Mouse (Mus musculus): Measurements from ENCODE around the gene 4931409K22Rik.
"Not testable (repeated sequence)": the region's sequence is repeated elsewhere in the genome, so short reads cannot be mapped to it uniquely, and the experiment has no call there.

The 4931409K22Rik gene

DNA sequence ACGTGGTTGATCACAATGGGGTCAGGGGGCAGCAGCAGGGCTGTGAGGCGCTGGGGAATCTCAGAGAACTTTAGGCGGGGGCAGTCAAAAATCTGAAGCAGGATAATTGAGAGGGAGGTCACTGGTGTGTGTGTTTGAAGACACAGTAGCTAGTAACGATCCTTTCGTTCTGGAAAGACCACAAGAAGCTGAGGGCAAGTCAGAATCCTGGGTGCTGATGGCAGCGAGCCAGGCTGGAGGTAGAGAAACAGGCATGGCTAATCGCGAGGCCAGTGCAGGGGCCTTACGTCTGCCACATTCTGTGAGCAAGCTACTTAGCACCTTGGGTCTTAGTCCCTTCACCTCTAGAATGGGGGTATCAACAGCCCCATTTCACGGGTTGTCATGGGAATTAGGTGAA, 37.3 kb upstream of the 4931409K22Rik start:
- DNase-seq (ENCODE audit: low read depth, low spot score), result no peak

DNA sequence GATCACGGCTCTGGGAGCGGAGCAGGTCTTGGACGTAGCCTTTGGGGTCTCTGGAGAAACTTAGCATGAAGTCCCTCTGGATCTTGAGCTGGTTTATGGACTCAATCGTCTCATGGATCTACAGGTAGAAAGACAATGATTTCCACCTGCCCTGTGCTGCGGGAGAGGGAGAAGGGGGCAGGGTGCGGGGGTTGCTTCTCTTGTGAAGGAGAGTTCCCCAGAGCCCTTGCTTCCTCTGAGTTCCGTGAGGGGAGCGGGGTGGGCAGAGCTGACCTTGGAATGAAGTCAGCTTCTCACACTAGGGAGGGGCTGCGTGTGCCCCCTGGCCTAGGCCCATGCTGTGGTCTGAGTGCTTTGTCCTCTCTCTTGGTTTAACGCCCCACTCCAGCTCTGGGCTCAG, 36.6 kb upstream of the 4931409K22Rik start:
- no peak for DNase-seq (ENCODE audit: low read depth, low spot score)

DNA sequence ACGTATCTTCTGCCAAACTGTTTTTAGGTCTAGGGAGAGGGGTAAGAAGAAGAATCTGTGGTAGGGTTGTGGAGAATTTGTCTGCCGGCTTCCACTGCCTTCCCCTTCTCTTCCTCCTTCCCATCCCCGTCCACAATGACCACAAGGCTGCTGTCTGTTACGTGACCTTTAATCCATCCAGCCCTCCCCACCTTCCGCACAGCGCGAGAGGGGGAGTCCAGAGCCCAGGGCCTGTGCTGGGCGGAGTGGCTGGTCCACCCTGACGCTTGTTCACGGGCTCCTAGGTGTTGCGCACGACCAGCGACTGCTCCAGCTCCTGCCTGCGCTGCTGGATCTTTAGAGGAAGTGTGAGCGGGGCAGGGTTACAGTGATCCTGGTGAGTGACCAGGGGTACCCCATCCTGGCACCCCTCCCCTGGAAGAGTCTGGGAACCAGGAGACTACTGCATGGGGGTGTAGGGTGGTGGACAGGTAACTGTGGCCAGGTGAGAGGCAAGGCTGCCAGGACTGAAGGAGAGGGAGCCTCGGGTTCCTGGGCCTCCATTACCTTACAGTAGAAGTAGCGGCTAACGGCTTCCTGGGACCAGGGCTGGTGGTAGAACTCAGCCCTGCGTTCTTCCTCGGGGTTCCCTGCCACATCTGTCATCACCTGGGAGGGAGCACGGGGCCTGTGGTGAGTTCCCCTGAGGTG, 36.0 kb upstream of the 4931409K22Rik start:
- no peak for DNase-seq (ENCODE audit: low read depth, low spot score)

DNA sequence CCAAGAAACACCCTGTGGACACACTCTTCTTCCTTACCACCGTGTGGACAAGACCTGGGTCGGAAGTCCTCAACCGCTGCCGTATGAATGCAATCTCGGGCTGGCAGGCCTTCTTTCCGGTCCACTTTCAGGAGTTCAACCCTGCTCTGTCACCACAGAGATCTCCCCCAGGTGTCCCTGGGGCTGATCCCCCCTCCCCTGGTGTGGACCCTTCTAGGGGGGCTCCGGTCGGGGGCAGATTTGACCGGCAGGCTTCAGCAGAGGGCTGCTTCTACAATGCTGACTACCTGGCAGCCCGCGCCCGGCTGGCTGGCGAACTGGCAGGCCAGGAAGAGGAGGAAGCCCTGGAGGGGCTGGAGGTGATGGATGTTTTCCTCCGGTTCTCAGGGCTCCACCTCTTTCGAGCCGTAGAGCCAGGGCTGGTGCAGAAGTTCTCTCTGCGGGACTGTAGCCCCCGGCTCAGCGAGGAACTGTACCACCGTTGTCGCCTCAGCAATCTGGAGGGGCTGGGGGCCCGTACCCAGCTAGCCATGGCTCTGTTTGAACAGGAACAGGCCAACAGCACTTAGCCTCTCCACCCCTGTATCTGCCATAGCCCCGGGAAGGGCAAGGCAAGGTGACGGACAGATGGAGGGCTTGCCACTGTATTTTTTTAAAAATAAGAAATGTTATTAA, 35.3 kb upstream of the 4931409K22Rik start:
- no peak for DNase-seq (ENCODE audit: low read depth, low spot score)

DNA sequence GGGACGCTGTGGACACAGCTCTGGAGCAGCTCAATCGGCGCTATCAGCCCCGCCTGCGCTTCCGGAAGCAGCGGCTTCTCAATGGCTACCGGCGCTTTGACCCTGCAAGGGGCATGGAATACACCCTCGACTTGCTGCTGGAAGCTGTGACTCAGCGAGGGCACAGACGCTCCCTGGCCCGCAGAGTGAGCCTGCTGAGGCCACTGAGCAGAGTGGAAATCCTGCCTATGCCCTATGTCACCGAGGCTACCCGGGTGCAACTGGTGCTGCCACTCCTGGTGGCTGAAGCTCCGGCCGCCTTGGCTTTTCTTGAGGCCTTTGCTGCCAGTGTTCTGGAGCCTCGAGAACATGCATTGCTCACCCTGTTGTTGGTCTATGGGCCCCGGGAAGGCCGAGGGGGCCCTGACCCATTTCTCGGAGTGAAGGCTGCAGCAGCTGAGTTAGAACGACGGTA, 34.7 kb upstream of the 4931409K22Rik start:
- no peak for DNase-seq (ENCODE audit: low read depth, low spot score)

DNA sequence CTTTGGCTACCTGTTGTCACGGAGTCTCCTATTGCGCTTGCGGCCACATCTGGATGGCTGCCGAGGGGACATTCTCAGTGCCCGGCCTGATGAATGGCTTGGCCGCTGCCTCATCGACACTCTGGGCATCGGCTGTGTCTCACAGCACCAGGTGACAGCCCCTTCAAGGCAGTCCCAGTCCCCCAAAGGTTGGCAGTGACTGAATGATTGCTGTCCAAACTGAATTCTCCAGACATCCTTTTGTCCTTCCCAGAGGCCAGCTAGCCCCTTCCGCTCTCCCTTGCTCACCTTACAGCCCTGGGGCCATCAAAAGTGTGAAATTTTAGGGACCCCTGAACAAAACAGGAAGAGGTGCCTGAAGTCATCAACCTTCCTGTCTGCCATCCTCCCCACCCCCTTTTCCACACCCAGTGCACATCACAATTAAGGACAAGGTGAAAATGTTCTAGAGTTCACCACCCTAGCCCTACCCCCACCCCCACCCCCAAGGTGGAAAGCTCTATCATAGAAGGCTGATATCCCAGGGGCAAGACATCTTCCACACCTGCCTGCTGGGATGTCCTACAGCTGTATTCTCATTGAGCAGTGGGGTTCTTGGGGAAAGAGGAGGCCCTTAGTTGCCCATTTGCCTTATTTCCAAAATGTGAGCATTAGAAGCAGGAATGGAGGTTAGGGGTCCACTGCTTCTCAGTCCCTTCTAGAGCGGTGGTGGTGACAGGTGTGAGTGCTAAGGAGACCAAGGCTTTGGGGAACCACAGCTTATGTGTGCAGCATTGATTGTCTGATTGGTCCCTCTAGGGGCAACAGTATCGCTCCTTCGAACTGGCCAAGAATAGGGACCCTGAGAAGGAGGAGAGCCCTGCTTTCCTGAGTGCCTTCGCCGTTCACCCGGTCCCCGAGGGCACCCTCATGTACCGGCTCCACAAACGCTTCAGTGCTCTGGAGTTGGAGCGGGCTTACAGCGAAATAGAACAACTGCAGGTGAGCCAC, 33.2 kb upstream of the 4931409K22Rik start:
- DNase-seq (ENCODE audit: low read depth, low spot score), result no peak

DNA sequence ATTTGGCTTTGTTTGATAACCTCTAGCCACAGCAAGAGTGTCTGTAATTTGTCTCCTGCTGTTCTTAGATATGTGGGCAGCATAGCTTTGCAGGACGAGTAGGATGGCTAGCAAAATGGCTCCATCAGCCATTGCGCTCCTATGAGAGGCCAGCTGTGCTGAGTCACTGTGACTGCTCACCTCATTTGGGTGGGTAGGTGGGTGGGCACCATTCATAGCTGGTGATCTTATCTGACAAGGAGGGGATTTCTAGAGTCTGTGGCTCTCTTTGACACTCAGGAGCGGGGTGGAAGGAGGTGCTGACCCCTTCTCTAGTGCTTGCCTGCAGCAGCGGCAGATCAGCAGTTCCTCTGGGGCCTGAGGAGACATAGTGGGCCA, 30.6 kb upstream of the 4931409K22Rik start:
- peak; percentile 49 for DNase-seq (ENCODE audit: low read depth, low spot score)

DNA sequence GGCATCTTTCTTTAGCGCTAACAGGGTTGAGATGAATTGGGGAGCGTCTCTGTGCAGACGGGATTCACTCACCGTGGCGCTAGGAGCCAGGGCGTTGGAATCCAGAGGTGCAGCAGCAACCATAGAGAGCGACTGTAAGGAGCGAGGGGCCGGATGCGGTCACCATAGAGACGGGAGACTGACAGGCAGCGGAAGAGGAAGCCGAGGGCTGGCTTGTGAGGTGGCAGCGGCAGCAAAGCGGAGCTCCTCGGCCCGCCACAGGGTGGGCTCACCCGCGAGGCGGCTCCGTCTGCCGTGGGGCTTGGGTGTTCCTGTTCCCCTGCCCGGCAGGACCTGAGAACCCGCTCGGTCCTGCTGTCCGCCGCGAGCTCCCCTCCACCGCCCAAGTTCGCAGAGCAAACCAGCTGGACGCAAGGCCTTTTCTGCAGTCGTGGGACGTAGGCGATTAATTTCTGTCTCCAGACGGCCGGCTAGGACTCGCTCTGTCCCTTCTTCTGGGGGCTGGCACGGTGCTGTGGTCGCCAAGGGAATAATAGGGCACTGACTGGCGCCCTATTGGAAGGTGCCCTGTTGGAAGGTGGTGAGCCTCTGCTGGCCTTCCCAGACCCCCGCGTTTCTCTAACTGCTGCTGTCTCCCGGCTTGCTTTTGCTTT, 30.1 kb upstream of the 4931409K22Rik start, which contains the start of gene Chpf2:
Gene Chpf2, plus strand, starts transcription at position 195 of the 653 bp plus-strand sequence.
- DNase-seq (ENCODE audit: low read depth, low spot score), result peak; percentile 86

DNA sequence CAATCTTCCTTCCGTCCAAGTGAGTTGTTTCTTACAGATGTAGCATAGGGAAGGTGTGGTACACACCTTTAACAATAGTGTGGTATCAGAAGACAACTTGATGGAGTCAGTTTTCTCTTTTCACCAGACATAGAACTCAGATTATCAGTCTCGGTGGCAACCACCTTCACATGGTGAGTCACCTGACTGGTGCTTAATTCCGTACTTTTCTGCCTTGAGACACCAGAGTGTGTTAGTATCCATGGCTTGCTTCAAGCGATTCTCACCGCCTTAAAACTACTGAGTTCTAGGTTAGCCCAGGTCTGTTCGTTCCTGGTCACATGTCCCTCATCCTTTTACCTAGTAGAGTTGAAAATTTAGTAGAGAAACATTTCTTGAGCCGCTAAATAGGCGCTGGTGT, 29.5 kb upstream of the 4931409K22Rik start:
- no peak for DNase-seq (ENCODE audit: low read depth, low spot score)

DNA sequence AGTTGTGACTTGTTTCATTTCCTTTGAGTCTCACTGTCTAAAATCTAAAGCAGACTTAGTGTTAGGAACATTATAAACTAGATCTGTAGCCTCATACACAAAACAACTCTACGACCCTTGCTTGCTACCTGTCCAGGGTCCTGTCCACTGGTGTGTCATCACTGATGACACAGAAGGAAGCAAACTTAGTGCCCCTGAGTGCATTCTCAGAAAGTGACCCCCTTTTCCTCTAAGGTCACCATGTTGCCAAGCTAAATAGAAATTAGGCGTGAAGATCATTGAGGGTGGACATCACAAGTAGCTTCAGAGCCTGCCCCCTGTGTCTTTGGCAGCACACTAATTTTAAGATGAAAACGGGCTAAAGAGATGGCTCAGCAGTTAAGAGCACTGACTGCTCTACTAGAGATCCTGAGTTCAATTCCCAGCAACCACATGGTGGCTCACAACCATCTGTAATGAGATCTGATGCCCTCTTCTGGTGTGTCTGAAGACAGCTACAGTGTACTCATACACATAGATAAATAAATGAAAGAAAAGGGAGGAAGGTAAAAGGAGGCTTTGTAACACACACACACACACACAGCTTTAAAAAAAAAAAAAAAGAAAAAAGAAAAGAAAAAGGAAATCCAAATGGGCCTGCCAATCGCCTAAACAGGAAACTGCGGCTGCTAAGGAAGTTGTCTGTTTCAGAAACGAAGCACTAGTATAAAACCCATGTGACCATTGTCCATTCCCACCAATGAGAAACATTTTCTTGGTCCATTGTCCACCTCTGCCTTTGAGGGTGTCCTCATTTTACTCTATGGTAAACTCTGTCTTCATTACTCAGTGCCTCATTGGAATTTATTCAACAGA, 21.7 kb upstream of the 4931409K22Rik start:
- no peak for DNase-seq (ENCODE audit: low read depth, low spot score)

DNA sequence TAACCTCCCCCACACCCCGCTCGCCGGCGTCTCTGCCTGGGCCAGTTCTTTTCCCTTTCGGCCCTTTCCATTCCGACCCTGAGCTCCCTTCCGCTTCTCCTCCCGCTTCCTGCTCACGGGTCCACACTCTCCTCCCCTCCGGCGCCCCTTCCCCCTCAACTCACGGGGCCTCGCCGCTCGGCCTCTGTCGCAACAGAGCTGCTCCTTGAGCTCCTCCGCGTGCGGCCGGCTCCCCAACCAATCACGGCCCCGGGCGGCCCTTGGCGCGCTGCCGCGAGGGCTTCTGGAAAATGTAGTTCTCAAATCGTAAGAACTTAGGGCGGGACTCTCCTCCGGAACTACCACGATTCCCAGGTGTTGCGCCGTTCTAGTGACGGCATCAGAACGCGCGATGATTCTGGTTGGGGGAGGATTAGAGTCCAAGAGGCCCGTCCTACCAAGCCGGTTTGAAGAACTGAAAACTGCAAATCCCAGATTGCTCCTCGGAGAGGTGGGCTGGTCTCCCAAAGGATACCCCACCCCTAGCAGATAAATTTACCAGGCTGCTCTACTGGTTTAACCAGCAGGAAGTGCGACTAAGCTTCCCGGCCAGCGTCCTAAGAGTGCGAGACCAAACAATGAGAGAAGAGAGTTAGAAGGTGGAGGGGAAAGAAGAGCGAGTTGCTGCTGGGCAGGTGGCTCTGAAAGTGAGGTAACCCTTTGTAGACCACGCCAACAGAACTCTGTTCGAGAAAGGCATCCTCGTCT, 20.7 kb upstream of the 4931409K22Rik start, which contains the start of gene Abcf2:
Gene Abcf2, minus strand, starts transcription at position 285 of the 747 bp plus-strand sequence.
- peak; percentile 100 for DNase-seq (ENCODE audit: low read depth, low spot score)

DNA sequence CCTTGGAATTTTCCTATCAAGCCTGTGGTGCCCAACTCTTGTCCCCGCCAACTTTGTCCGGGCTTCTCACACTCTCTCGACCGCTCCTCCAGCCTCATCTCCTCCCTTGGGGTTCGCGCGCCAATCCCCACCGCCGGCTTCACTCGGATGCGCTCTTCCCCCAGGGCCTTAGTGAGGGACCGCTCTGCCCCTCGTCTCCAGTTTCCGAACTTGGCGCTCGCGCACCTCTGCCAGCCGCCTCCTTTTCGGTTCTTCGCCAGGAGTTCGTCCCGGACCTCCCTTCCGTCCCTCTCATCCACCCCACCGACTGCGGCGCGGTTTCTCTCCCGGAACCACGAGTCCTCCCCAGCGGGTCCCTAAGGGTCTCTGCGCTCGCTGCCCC, 20.2 kb upstream of the 4931409K22Rik start:
- no peak for DNase-seq (ENCODE audit: low read depth, low spot score)

DNA sequence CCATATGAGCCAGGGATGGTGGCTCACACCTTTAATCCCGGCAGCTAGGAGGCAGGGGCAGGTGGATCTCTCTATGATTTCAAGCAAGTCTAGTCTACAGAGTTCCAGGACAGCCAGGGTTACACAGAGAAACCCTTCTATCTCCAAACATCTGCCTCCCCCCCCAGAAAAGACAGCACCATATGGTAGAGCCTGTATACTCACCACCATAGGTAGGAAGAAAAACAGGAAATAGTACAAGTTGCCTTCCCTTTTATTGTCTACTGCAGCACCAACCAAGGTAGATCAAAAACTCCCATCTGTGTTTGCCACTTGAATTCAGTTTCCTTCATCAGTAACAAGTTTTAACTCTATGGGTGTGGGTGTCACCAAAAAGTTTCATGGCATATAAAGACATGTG, 19.3 kb upstream of the 4931409K22Rik start:
- DNase-seq (ENCODE audit: low read depth, low spot score), result peak; percentile 11

DNA sequence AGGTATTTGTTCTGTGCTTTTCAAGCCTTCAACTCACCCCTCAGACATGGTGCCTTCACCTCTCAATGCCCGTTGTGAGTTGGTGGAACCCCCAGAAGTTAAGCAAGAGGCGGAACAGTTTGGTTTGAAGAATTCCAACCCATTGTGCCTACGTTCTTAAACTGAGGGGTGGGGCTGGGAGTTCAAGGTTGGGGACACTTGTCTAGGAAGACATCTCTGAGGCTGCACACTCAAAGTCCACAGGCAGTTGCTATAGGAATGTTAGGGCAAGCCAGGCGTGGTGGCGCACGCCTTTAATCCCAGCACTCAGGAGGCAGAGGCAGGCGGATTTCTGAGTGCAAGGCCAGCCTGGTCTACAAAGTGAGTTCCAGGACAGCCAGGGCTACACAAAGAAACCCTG, 1.3 kb downstream of the 4931409K22Rik start:
- DNase-seq (ENCODE audit: low read depth, low spot score), result not testable (repeated sequence)

DNA sequence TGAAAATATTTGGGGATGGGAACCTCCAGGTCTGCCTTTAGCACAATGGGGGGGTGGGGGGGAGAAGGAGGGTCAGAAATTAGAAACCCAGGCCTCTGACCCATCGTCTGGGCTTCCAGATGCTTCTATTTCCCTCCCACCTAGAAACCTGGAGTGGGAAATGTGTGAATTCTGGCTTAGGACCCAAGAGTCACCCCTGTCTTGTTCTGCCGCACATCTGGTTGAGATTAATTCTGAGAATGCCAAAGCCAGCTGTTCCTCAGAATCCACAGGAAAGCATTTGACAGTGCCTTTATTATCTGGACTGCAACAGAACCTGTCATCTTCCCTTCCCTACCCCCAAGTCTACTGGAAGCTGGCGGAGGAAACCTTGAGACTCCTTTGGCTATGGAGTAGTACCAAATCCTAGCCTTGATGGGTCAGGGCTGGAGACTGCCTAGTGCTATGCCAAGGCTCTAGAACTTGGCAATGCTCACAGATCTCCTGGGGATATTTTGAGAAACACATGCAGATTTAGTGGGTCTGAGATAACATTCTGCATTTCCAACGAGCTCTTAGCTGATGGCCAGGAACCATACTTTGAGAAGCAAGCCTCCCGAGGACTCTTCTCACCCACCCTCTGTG, 2.9 kb downstream of the 4931409K22Rik start:
- no peak for DNase-seq (ENCODE audit: low read depth, low spot score)

DNA sequence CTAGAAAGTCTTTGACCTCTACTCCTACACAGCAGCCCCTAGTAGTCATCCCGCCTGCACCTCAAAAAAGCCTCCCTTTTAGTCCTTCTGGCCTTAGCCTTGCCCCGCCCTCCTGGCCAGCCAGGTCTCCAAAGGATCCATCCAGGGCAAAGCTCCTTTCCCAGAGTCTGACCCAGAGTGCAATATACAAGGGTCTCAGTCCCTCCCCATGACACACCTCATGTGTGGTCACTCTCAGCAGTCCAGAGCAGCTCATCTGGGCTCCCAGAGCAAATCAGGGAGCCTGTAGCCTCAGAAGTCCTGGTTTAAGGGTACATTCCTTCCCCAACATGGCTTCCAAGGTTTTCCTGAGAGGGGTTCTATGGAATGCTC, 5.3 kb downstream of the 4931409K22Rik start:
- no peak for DNase-seq (ENCODE audit: low read depth, low spot score)

DNA sequence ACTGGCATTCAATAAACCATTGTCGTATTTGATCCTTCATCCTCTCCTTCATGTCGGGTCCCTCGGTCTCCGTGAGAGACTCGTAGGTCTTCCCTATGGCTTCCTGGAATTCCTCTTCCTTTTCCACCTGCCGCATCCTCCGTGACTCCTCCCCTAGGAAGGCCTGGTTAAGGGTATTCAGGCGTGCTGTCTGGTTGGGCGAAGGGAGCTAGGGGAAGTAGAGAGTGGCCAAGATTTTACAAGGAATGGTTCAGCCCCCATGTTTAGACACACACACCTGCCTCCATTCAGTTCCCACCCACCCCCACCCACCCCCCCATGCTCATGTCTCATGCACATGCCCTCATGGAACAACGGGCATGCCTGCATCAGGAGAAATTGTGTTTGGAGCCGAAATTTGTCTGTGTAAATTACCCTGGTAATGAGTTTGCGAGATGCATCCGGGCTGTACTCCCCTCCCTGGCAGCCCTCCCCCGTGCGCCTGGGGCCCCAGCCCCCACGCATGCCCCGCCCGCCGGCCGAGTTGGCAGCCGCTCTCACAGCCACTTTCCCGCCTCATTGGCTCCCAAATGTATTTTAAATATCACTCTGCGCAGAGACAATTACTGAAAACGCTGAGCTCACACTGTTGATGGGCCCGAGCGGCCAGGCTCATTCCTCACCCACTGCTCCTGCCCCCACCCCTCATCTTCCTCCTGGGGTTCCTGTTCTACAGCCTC, 5.9 kb downstream of the 4931409K22Rik start:
- DNase-seq (ENCODE audit: low read depth, low spot score), result no peak

DNA sequence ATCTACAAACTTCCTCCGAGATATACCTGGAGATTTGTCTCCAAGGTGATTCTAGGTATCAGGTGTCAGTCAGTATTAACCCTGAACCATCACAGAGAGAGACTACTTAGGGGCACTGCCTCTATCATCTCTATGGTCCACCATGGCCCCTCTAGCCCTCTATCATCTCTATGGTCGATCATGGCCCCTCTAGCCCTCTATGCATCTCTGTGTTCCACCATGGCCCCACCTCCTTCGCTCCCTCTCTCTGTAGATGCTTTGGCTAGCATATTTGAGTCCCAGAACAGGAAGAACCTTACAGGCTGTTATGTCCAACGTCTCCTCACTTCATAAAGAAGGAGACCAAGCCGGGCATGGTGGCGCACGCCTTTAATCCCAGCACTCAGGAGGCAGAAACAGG, 14.0 kb downstream of the 4931409K22Rik start:
- peak; percentile 41 for DNase-seq (ENCODE audit: low read depth, low spot score)

DNA sequence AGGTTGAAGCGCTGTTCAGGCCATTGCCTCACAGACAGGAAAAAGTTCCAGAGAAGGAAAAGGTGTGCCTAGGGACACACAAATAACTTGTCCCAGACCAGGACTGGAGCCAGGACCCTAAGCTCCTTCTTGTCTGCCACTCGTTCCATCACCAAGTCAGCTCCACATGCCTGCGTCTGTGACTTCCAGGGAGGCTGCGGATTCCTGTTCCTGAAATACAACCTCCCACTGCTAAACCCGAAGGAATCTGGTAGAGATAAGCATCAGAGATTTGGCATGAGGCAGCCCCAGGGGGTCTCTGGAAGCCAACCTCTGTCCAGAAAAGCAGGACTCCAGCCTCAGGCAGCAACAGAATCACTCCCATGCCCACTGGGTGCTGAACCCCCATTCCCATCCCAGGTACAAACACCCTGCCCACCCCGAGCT, 15.5 kb downstream of the 4931409K22Rik start:
- DNase-seq (ENCODE audit: low read depth, low spot score), result no peak
